Mouse (Mus musculus) midbrain, embryonic 15.5 days (tissue): Measurements from ENCODE around the gene Itsn1. TPM values are rescaled to one million over a fixed set of nuclear protein-coding genes. Genes with fewer than 3 reads are reported as not detected.
A peak's percentile ranks its signal among the peaks of the same experiment; 100 is the strongest.

Experiments used
- ATAC-seq: fragments of 200-750 bp; cut with Nextera tagmentation; replicated peaks from 2 replicates; pipeline ENCODE4 v1.8.0; 2017; ENCODE audit warnings: moderate TSS enrichment
- H3K27ac ChIP-seq: fragments of 300-500 bp; sonication (generic); 2 replicates; pipeline ENCODE4 v1.5.1; 2015; ENCODE audit warnings: mild to moderate bottlenecking, inconsistent platforms
- H3K27me3 ChIP-seq: fragments of 300-500 bp; sonication (generic); replicated peaks from 2 replicates; pipeline ENCODE4 v1.6.1; 2015; ENCODE audit warnings: inconsistent platforms
- H3K36me3 ChIP-seq: fragments of 300-500 bp; sonication (generic); replicated peaks from 2 replicates; pipeline ENCODE4 v1.6.1; 2015; ENCODE audit warnings: inconsistent platforms
- H3K4me1 ChIP-seq: fragments of 300-500 bp; sonication (generic); 2 replicates; pipeline ENCODE4 v1.6.1; 2015; ENCODE audit warnings: inconsistent platforms
- H3K4me2 ChIP-seq: fragments of 300-500 bp; sonication (generic); 2 replicates; pipeline ENCODE4 v1.6.1; 2015; ENCODE audit warnings: inconsistent platforms, mild to moderate bottlenecking, moderate library complexity
- H3K4me3 ChIP-seq: fragments of 300-500 bp; sonication (generic); 2 replicates; pipeline ENCODE4 v1.5.1; 2015; ENCODE audit warnings: mild to moderate bottlenecking, inconsistent platforms
- H3K9ac ChIP-seq: fragments of 300-500 bp; sonication (generic); 2 replicates; pipeline ENCODE4 v1.6.1; 2015; ENCODE audit warnings: mild to moderate bottlenecking, inconsistent platforms
- H3K9me3 ChIP-seq: fragments of 300-500 bp; sonication (generic); 2 replicates; pipeline ENCODE4 v1.6.1; 2016; ENCODE audit warnings: inconsistent platforms
- WGBS: fragments of 180-500 bp; shearing (Covaris S2); methylation state at CpG from one replicate; pipeline ENCODE4 v1.1.7; 2015; ENCODE audit warnings: mixed read lengths; 5-methylcytosine and 5-hydroxymethylcytosine counted together
- polyA plus RNA-seq: library from polyadenylated mRNA; unstranded; fragments of >200 nt; fragmentation: Nextera tagmentation; extraction: Ambion mirVana; gene quantifications from 2 replicates; pipeline ENCODE4 v1.2.1, GENCODE M21; 2015

Gene Itsn1
- polyA plus RNA-seq, 1 experiment from 2014 or later, result 63.5 TPM

GRCm38 (mm10) chr16:91860471-91861125 lies 131.5 kb downstream of the Itsn1 start:
- no peak overlapping the region for H3K9ac ChIP-seq
- H3K4me2 ChIP-seq, result no peak overlapping the region
- H3K27me3 ChIP-seq, result no peaks in the 10 kb centered on the region
- 70% methylated on average over 14 of the region's 14 CpGs for WGBS
- H3K9me3 ChIP-seq, result no peaks in the 10 kb centered on the region
- no peak overlapping the region for H3K4me3 ChIP-seq
- peaks cover 10% of the 10 kb centered on the region; the same call in 1 of the 2 replicates for H3K36me3 ChIP-seq
- no peak for ATAC-seq
- no peak overlapping the region for H3K27ac ChIP-seq
- no peaks in the 10 kb centered on the region for H3K4me1 ChIP-seq

GRCm38 (mm10) chr16:91861784-91862371 lies 132.8 kb downstream of the Itsn1 start:
- Histone ChIP-seq H3K27me3 (no peaks in the 10 kb centered on the region), H3K4me1 (no peaks in the 10 kb centered on the region), H3K4me2 (no peak overlapping the region), H3K9ac (no peak overlapping the region), H3K4me3 (no peak overlapping the region), H3K9me3 (no peaks in the 10 kb centered on the region), H3K27ac (no peak overlapping the region), H3K36me3 (peaks cover 13% of the 10 kb centered on the region)
- no peak for ATAC-seq
- 79% methylated on average over 6 of the region's 6 CpGs for WGBS

GRCm38 (mm10) chr16:91862836-91863235 lies 133.8 kb downstream of the Itsn1 start:
- Histone ChIP-seq H3K27me3 (no peaks in the 10 kb centered on the region), H3K4me3 (no peak overlapping the region), H3K9me3 (no peaks in the 10 kb centered on the region), H3K4me1 (no peaks in the 10 kb centered on the region), H3K27ac (no peak overlapping the region), H3K4me2 (no peak overlapping the region), H3K36me3 (peaks cover 13% of the 10 kb centered on the region), H3K9ac (no peak overlapping the region)
- ATAC-seq, result no peak
- WGBS, result 80% methylated on average over 7 of the region's 7 CpGs

GRCm38 (mm10) chr16:91864646-91865332 lies 135.7 kb downstream of the Itsn1 start:
- Histone ChIP-seq H3K4me3 (no peak overlapping the region), H3K9me3 (no peaks in the 10 kb centered on the region), H3K36me3 (peaks cover 20% of the 10 kb centered on the region), H3K27ac (no peak overlapping the region), H3K4me1 (no peaks in the 10 kb centered on the region), H3K27me3 (no peaks in the 10 kb centered on the region), H3K4me2 (no peak overlapping the region), H3K9ac (no peak overlapping the region)
- WGBS, result 86% methylated on average over 10 of the region's 10 CpGs
- no peak for ATAC-seq

GRCm38 (mm10) chr16:91865570-91866257 lies 136.6 kb downstream of the Itsn1 start:
- H3K4me2 ChIP-seq, result no peak overlapping the region
- H3K4me3 ChIP-seq, result no peak overlapping the region
- peaks cover 27% of the 10 kb centered on the region for H3K36me3 ChIP-seq
- no peaks in the 10 kb centered on the region for H3K27me3 ChIP-seq
- H3K9me3 ChIP-seq, result no peaks in the 10 kb centered on the region
- no peak for ATAC-seq
- no peak overlapping the region for H3K9ac ChIP-seq
- WGBS, result 84% methylated on average over 7 of the region's 7 CpGs
- H3K27ac ChIP-seq, result no peak overlapping the region
- H3K4me1 ChIP-seq, result no peaks in the 10 kb centered on the region

- Histone ChIP-seq H3K4me3 (no peak overlapping the region), H3K27ac (no peak overlapping the region), H3K9ac (no peak overlapping the region), H3K4me2 (no peak overlapping the region), H3K9me3 (no peaks in the 10 kb centered on the region), H3K27me3 (no peaks in the 10 kb centered on the region), H3K4me1 (no peaks in the 10 kb centered on the region), H3K36me3 (peaks cover 30% of the 10 kb centered on the region)
- WGBS, result 84% methylated on average over 5 of the region's 5 CpGs
- no peak for ATAC-seq
Observed at GRCm38 (mm10) chr16:91866258-91866634, 137.2 kb downstream of the Itsn1 start.

- Histone ChIP-seq H3K9me3 (no peaks in the 10 kb centered on the region), H3K27me3 (no peaks in the 10 kb centered on the region), H3K4me1 (no peaks in the 10 kb centered on the region), H3K36me3 (peaks cover 29% of the 10 kb centered on the region), H3K9ac (no peak overlapping the region), H3K4me2 (no peak overlapping the region), H3K27ac (peak overlapping the region; percentile 50), H3K4me3 (no peak overlapping the region)
- WGBS, result 65% methylated on average over 8 of the region's 8 CpGs
- ATAC-seq, result peak; percentile 74; the same call in 1 of the 2 replicates
Observed at GRCm38 (mm10) chr16:91867672-91868071, 138.6 kb downstream of the Itsn1 start.

GRCm38 (mm10) chr16:91868943-91869911 lies 140.1 kb downstream of the Itsn1 start:
- Histone ChIP-seq H3K27ac (no peak overlapping the region), H3K4me1 (no peaks in the 10 kb centered on the region), H3K9me3 (no peaks in the 10 kb centered on the region), H3K36me3 (peaks cover 29% of the 10 kb centered on the region), H3K9ac (no peak overlapping the region), H3K4me2 (no peak overlapping the region), H3K27me3 (no peaks in the 10 kb centered on the region), H3K4me3 (no peak overlapping the region)
- no peak for ATAC-seq
- 91% methylated on average over 28 of the region's 28 CpGs for WGBS

- Histone ChIP-seq H3K27me3 (no peaks in the 10 kb centered on the region), H3K27ac (no peak overlapping the region), H3K4me2 (no peak overlapping the region), H3K9ac (no peak overlapping the region), H3K4me1 (no peaks in the 10 kb centered on the region), H3K4me3 (no peak overlapping the region), H3K36me3 (peaks cover 26% of the 10 kb centered on the region), H3K9me3 (no peaks in the 10 kb centered on the region)
- WGBS, result 94% methylated on average over 6 of the region's 6 CpGs
- no peak for ATAC-seq
Observed at GRCm38 (mm10) chr16:91870158-91870582, 141.1 kb downstream of the Itsn1 start.

- H3K36me3 ChIP-seq, result peaks cover 20% of the 10 kb centered on the region
- ATAC-seq, result no peak
Observed at GRCm38 (mm10) chr16:91871188-91871587, 142.1 kb downstream of the Itsn1 start.

GRCm38 (mm10) chr16:91873695-91874094 lies 144.6 kb downstream of the Itsn1 start:
- Histone ChIP-seq H3K9me3 (no peaks in the 10 kb centered on the region), H3K4me2 (no peak overlapping the region), H3K36me3 (peaks cover 23% of the 10 kb centered on the region), H3K9ac (no peak overlapping the region), H3K27ac (no peak overlapping the region), H3K4me1 (no peaks in the 10 kb centered on the region), H3K4me3 (no peak overlapping the region), H3K27me3 (no peaks in the 10 kb centered on the region)
- WGBS, result 85% methylated on average over 3 of the region's 3 CpGs
- no peak for ATAC-seq

More at GRCm38 (mm10) chr16:91871188-91871587, 142.1 kb downstream of the Itsn1 start:
- WGBS, result 96% methylated on average over 6 of the region's 6 CpGs
- Histone ChIP-seq H3K9ac (no peak overlapping the region), H3K4me3 (no peak overlapping the region), H3K27ac (no peak overlapping the region), H3K9me3 (no peaks in the 10 kb centered on the region), H3K4me1 (no peaks in the 10 kb centered on the region), H3K27me3 (no peaks in the 10 kb centered on the region), H3K4me2 (no peak overlapping the region)
